Mouse (Mus musculus) heart, embryonic 14.5 days (tissue): ENCODE data around the gene Gch1. TPM values are rescaled to one million over a fixed set of nuclear protein-coding genes. Genes with fewer than 3 reads are reported as not detected.

ENCODE experiments used
- ATAC-seq: fragments of 200-750 bp; cut with Nextera tagmentation; 2 replicates; pipeline ENCODE4 v1.8.0; 2017; ENCODE audit warnings: low read depth, moderate TSS enrichment; ENCODE audit not compliant: insufficient number of reproducible peaks, insufficient read depth, low FRiP score
- H3K27ac ChIP-seq, 2 experiments: fragments of 200-500 bp in 1 of 2; fragments of 300-500 bp in 1 of 2; sonication (generic) in 1 of 2; replicated peaks in 1 of 2; 2 replicates each; pipeline ENCODE4 v1.5.1; 2012 to 2014; ENCODE audit warnings: low read depth in 2 of 2, low read length in 2 of 2, control low read depth in 1 of 2, mild to moderate bottlenecking in 1 of 2, mixed read lengths in 1 of 2; ENCODE audit not compliant: control insufficient read depth in 1 of 2, insufficient read depth in 1 of 2
- H3K27me3 ChIP-seq: fragments of 300-500 bp; sonication (generic); 2 replicates; pipeline ENCODE4 v1.6.1; 2014; ENCODE audit warnings: mild to moderate bottlenecking, low read length, control low read depth; ENCODE audit not compliant: control insufficient read depth, insufficient read depth
- H3K36me3 ChIP-seq: fragments of 300-500 bp; sonication (generic); 2 replicates; pipeline ENCODE4 v1.6.1; 2014; ENCODE audit warnings: mild to moderate bottlenecking, control low read depth, low read length, mixed read lengths; ENCODE audit not compliant: control insufficient read depth, insufficient read depth
- H3K4me1 ChIP-seq, 2 experiments: fragments of 200-500 bp in 1 of 2; fragments of 300-500 bp in 1 of 2; sonication (generic) in 1 of 2; 2 replicates each; pipeline ENCODE4 v1.6.1; 2012 to 2014; ENCODE audit warnings: low read length in 2 of 2, control low read depth in 1 of 2, mixed read lengths in 1 of 2; ENCODE audit not compliant: control insufficient read depth in 2 of 2, insufficient read depth in 2 of 2
- H3K4me2 ChIP-seq: fragments of 300-500 bp; sonication (generic); 2 replicates; pipeline ENCODE4 v1.6.1; 2014; ENCODE audit warnings: mild to moderate bottlenecking, low read length
- H3K4me3 ChIP-seq, 2 experiments: fragments of 200-500 bp in 1 of 2; fragments of 300-500 bp in 1 of 2; sonication (generic) in 1 of 2; 2 replicates each; pipeline ENCODE4 v1.5.1; 2012 to 2014; ENCODE audit warnings: low read length in 2 of 2, mild to moderate bottlenecking in 2 of 2, control low read depth in 1 of 2, low read depth in 1 of 2, moderate library complexity in 1 of 2; ENCODE audit not compliant: control insufficient read depth in 1 of 2, insufficient read depth in 1 of 2
- H3K9ac ChIP-seq: fragments of 300-500 bp; sonication (generic); 2 replicates; pipeline ENCODE4 v1.6.1; 2014; ENCODE audit warnings: mild to moderate bottlenecking, low read length
- H3K9me3 ChIP-seq: fragments of 300-500 bp; sonication (generic); 2 replicates; pipeline ENCODE4 v1.6.1; 2016; ENCODE audit warnings: low read length, control low read depth; ENCODE audit not compliant: control insufficient read depth
- WGBS: fragments of 180-500 bp; shearing (Covaris S2); extraction: QIAGEN DNeasy Blood & Tissue Kit; methylation state at CpG from one replicate; pipeline ENCODE4 v1.1.7; 2014; 5-methylcytosine and 5-hydroxymethylcytosine counted together
- polyA plus RNA-seq: library from polyadenylated mRNA; unstranded; fragments of >200 nt; fragmentation: Nextera tagmentation; extraction: Ambion mirVana; gene quantifications from 2 replicates; pipeline ENCODE4 v1.2.1, GENCODE M21; 2014

Gene Gch1
- polyA plus RNA-seq, 1 experiment from 2014 or later, result 6.6 TPM

DNA sequence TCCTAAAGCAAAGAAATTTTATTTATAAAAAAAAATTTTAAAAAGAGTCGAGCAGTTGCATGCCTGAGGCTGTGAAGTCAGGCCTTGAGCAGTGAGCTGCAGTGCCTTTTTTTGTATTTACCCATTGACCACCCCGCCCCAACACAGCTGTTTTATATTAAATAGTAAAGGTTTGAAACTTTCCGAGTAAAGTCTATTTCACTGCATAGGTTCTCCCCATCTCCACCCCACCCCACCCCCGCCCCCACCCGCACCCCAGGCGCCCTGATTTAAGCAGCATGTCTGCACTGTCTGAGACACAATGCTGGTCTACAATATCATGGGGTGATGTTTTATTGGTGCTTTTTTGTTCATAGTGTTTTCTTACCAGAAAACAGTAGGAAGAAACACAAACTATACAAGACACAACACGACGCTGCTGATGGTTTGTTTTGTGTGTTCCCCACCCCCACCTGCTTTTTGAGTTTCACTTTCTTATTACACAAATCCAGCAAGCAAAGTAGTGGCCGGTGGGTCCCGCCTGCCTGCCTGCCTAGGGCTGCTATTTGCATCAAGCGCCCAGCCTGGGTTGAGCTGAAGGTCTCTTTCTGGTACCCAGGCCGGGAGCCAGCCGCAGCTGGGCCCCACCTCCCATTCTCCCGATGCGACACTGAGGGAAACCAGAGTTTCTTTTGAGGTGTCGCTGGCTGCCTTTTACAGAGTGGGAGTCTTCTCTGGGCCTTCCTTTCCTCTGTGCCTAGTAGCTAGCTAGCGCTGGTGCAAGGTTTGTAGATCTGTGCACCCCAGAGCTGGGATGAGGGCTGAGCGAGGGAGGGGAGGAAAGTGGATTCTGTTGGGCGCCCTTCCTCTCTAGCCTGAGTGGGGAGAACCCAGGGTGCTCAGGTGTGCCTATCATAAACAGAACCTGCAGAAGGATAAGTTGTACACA, 84.7 kb downstream of the Gch1 start:
- no peak overlapping the region for H3K9ac ChIP-seq
- no peak overlapping the region for H3K4me2 ChIP-seq
- 52% methylated on average over 19 of the region's 19 CpGs for WGBS
- ATAC-seq, result no peak
- no peak overlapping the region for H3K27ac ChIP-seq
- peaks cover 38% of the 10 kb centered on the region for H3K36me3 ChIP-seq
- peaks cover 2 to 4% of the 10 kb centered on the region in 2 experiments; a peak in 2 of 4 replicates for H3K4me1 ChIP-seq
- H3K4me3 ChIP-seq, result no peak overlapping the region
- no peaks in the 10 kb centered on the region for H3K9me3 ChIP-seq
- H3K27me3 ChIP-seq, result no peaks in the 10 kb centered on the region

Other genes starting within 250 kb of the Gch1 start
- gene Wdhd1, start 87.4 kb upstream of the Gch1 start, polyA plus RNA-seq, result 13.5 and 15.2 TPM in 2 replicates
- 2.9 and 3.4 TPM in 2 replicates for gene Socs4, start 87.5 kb upstream of the Gch1 start, polyA plus RNA-seq
- 51.6 and 53.8 TPM in 2 replicates for gene Mapk1ip1l, start 108.9 kb upstream of the Gch1 start, polyA plus RNA-seq
- 6.4 and 17.5 TPM in 2 replicates for gene Lgals3, start 178.3 kb upstream of the Gch1 start, polyA plus RNA-seq
- 28.6 and 35.7 TPM in 2 replicates for gene Dlgap5, start 229.0 kb upstream of the Gch1 start, polyA plus RNA-seq